27 mouse cellular contexts compared by ENCODE assay signal in the genomic region with DNA sequence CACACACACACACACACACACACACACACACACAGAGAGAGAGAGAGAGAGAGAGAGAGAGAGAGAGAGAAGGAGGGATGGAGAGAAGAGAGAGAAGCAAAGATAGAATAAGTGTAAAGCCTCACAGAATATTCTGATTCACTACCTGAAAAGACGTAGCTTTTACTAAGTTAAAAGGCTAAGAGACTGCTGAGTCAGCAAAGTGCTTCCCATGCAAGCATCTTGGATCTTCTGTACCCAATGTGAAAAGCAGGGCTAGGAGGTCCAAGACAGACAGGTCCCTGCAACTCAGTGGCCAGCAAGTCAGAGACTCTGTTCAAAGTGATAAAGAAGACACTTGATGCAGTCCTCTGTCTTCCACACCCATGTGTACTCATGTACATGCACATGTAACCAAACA. TPM values are rescaled to one million over a fixed set of nuclear protein-coding genes. Genes with fewer than 3 reads are reported as not detected.
DNase-seq lines count a peak whose midpoint lies in the region; ATAC-seq and TF ChIP-seq lines count a peak whose summit lies in the region.
"Had no signal": no experiment of that assay in that cellular context is flagged by ENCODE, and none has a peak within 500 bp of the region (broad histone marks: within the 10 kb centered on the region; RNA-seq: fewer than 3 reads in every experiment).

No protein-coding gene starts in this region.

- ATAC-seq in hindbrain, embryonic 12.5 days (ENCODE audit: low FRiP score) = no peak
- ATAC-seq: CD4-positive, CD25-positive, alpha-beta regulatory T cell, adult 4 months; intestine, postnatal 0 days; Patski had no signal

- DNase-seq in ES-E14 (ENCODE audit: low read depth, low spot score) (no peak), ZHBTc4 (ENCODE audit: low read depth, low spot score) (peak; percentile 45)
- DNase-seq in embryonic facial prominence, embryonic 10.5 days (ENCODE audit: low spot score) = no peak
- DNase-seq in cerebellum, adult 18-20 months = no peak
- DNase-seq: adrenal gland, postnatal 10 days; adrenal gland, postnatal 36 days; cerebellum, adult 11 months; cerebellum, adult 8-10 months; cerebellum, postnatal 10 days; cerebellum, postnatal 36 days; embryo, embryonic 11 days; gastrocnemius, postnatal 10 days; gastrocnemius, postnatal 36 days; heart, adult 2 months; heart, postnatal 14 days; heart, postnatal 4 days had no signal

- TF ChIP-seq POLR2A in ES-Bruce4 (IDR thresholded peaks at IDR 0.05; ENCODE audit: insufficient read depth, low read length) = no peak

- no peak overlapping the region for H3K4me3 ChIP-seq in ES-Bruce4 (ENCODE audit: low read depth, low read length)
- no peak overlapping the region for H3K4me3 ChIP-seq in ES-E14 (ENCODE audit: insufficient read depth in 1 of 2, low read depth in 1 of 2, low read length in 2 of 2, poor library complexity in 1 of 2, severe bottlenecking in 1 of 2)
- no peak overlapping the region for H3K4me3 ChIP-seq in embryonic facial prominence, embryonic 10.5 days
- H3K4me3 ChIP-seq in hindbrain, embryonic 12.5 days = no peak overlapping the region
- H3K4me3 ChIP-seq: forebrain, embryonic 10.5 days; forebrain, embryonic 13.5 days; heart, adult 2 months; heart, embryonic 10.5 days; heart, embryonic 13.5 days; hindbrain, embryonic 15.5 days had no signal

- no peak for TF ChIP-seq EP300 in ES-Bruce4 (IDR thresholded peaks at IDR 0.05; ENCODE audit: insufficient read depth, low read depth, low read length)

- no peak for TF ChIP-seq CTCF in ES-Bruce4 (IDR thresholded peaks at IDR 0.05; ENCODE audit: low read depth, low read length)

- no peak overlapping the region for H3K4me2 ChIP-seq in hindbrain, embryonic 12.5 days (replicated peaks)
- H3K4me2 ChIP-seq: forebrain, embryonic 13.5 days; heart, embryonic 13.5 days; hindbrain, embryonic 15.5 days had no signal

- H3K4me1 ChIP-seq in ES-Bruce4 (ENCODE audit: control insufficient read depth, insufficient read depth, low read length) = peaks cover 7% of the 10 kb centered on the region
- peaks cover 0 to 8% of the 10 kb centered on the region in 2 experiments; a peak in 3 of 4 replicates for H3K4me1 ChIP-seq in ES-E14 (ENCODE audit: control insufficient read depth in 2 of 2, insufficient read depth in 2 of 2, low read length in 2 of 2, poor library complexity in 1 of 2)
- peaks cover 4% of the 10 kb centered on the region; the same call in 1 of the 2 replicates for H3K4me1 ChIP-seq in embryonic facial prominence, embryonic 10.5 days
- H3K4me1 ChIP-seq in hindbrain, embryonic 12.5 days = no peaks in the 10 kb centered on the region
- H3K4me1 ChIP-seq: forebrain, embryonic 10.5 days; forebrain, embryonic 13.5 days; hindbrain, embryonic 15.5 days had no signal

- peak overlapping the region; percentile 30; the same call in 1 of the 2 replicates for H3K27ac ChIP-seq in ES-Bruce4 (ENCODE audit: insufficient read depth, low read length)
- H3K27ac ChIP-seq in ES-E14 (ENCODE audit: insufficient read depth, low read depth, low read length, poor library complexity, severe bottlenecking) = no peak overlapping the region; the same call in 1 of the 2 replicates
- H3K27ac ChIP-seq in embryonic facial prominence, embryonic 10.5 days (replicated peaks) = no peak overlapping the region
- H3K27ac ChIP-seq in hindbrain, embryonic 12.5 days = no peak overlapping the region
- H3K27ac ChIP-seq: forebrain, embryonic 10.5 days; forebrain, embryonic 13.5 days; heart, adult 2 months; heart, embryonic 10.5 days; heart, embryonic 13.5 days; hindbrain, embryonic 15.5 days had no signal

- no peaks in the 10 kb centered on the region for H3K27me3 ChIP-seq in ES-Bruce4 (ENCODE audit: control insufficient read depth, insufficient read depth, low read length, poor library complexity, severe bottlenecking)
- no peaks in the 10 kb centered on the region for H3K27me3 ChIP-seq in embryonic facial prominence, embryonic 10.5 days (replicated peaks; ENCODE audit: low read depth, poor library complexity, severe bottlenecking)
- H3K27me3 ChIP-seq in hindbrain, embryonic 12.5 days = no peaks in the 10 kb centered on the region
- H3K27me3 ChIP-seq: forebrain, embryonic 13.5 days; heart, embryonic 13.5 days; hindbrain, embryonic 15.5 days; Patski had no signal

- in situ Hi-C loops in ES-E14 (cut with MboI; ENCODE audit: low sequenced_read_pairs in 2 of 2, unreplicated experiment in 2 of 2) = no loop called here

- H3K9ac ChIP-seq in ES-Bruce4 (ENCODE audit: low read depth, poor library complexity, severe bottlenecking) (no peak overlapping the region), ES-E14 (ENCODE audit: insufficient read depth, low read depth, low read length, poor library complexity, severe bottlenecking) (no peak overlapping the region)
- no peak overlapping the region for H3K9ac ChIP-seq in hindbrain, embryonic 12.5 days
- H3K9ac ChIP-seq: forebrain, embryonic 13.5 days; heart, embryonic 13.5 days; hindbrain, embryonic 15.5 days had no signal

- 91% methylated on average over 1 of the region's 1 CpGs for WGBS in embryonic facial prominence, embryonic 10.5 days
- WGBS in hindbrain, embryonic 12.5 days = 62% methylated on average over 1 of the region's 1 CpGs

- H3K9me3 ChIP-seq in ES-Bruce4 (replicated peaks; ENCODE audit: control insufficient read depth, insufficient read depth, low read length, poor library complexity, severe bottlenecking) = no peaks in the 10 kb centered on the region
- no peaks in the 10 kb centered on the region for H3K9me3 ChIP-seq in ES-E14 (ENCODE audit: control insufficient read depth, insufficient read depth, low read depth, low read length)
- H3K9me3 ChIP-seq in embryonic facial prominence, embryonic 10.5 days = no peaks in the 10 kb centered on the region
- H3K9me3 ChIP-seq in hindbrain, embryonic 12.5 days (replicated peaks) = no peaks in the 10 kb centered on the region
- H3K9me3 ChIP-seq: forebrain, embryonic 10.5 days; forebrain, embryonic 13.5 days; heart, embryonic 10.5 days; heart, embryonic 13.5 days; hindbrain, embryonic 15.5 days had no signal

- H3K36me3 ChIP-seq in ES-Bruce4 (ENCODE audit: control insufficient read depth, insufficient read depth, low read length, poor library complexity, severe bottlenecking) (no peaks in the 10 kb centered on the region), ES-E14 (ENCODE audit: control insufficient read depth, insufficient read depth, low read length, poor library complexity, severe bottlenecking) (no peaks in the 10 kb centered on the region)
- H3K36me3 ChIP-seq in embryonic facial prominence, embryonic 10.5 days (replicated peaks) = no peaks in the 10 kb centered on the region
- no peaks in the 10 kb centered on the region for H3K36me3 ChIP-seq in hindbrain, embryonic 12.5 days
- H3K36me3 ChIP-seq: forebrain, embryonic 10.5 days; heart, embryonic 10.5 days; heart, embryonic 13.5 days; hindbrain, embryonic 15.5 days had no signal

TF ChIP-seq in ES-E14, 5 proteins besides CTCF, POLR2A, EP300 and RAD21:
- TF ChIP-seq ZNF384 (IDR thresholded peaks at IDR 0.05; ENCODE audit: low read depth, low read length) (no peak), MAFK (IDR thresholded peaks at IDR 0.05; ENCODE audit: insufficient read depth, low read depth, low read length) (peak; percentile 99)

RNA-seq across cellular contexts. Expression of a gene that starts 13.4 kb away (rescaled TPM):
- 5.5 and 6.5 TPM in 2 replicates for polyA plus RNA-seq in ES-Bruce4 (2011; ENCODE audit: insufficient read depth, insufficient read length, low read depth, missing spikeins)
- total RNA-seq in ES-E14 (2012; rRNA removed) = 16.9 and 18.5 TPM in 2 replicates
- 38.6 and 43.3 TPM in 2 replicates for polyA plus RNA-seq in embryonic facial prominence, embryonic 10.5 days (2016; fragmentation: Nextera tagmentation; extraction: Ambion mirVana)
- polyA plus RNA-seq in hindbrain, embryonic 12.5 days (2016; fragmentation: Nextera tagmentation; extraction: Ambion mirVana) = 16.2 and 18.5 TPM in 2 replicates
- total RNA-seq: granulocyte monocyte progenitor cell, adult 5-6 weeks had no signal
- polyA plus RNA-seq: CD4-positive, CD25-positive, alpha-beta regulatory T cell, adult 4 months had no signal
